Mouse (Mus musculus) stomach, embryonic 14.5 days (tissue): ENCODE measurements around the gene Tmed10. TPM values are rescaled to one million over a fixed set of nuclear protein-coding genes. Genes with fewer than 3 reads are reported as not detected.

Source experiments
- polyA plus RNA-seq: library from polyadenylated mRNA; unstranded; fragments of >200 nt; fragmentation: Nextera tagmentation; extraction: Ambion mirVana; gene quantifications from 2 replicates; pipeline ENCODE4 v1.2.1, GENCODE M21; 2014

Gene Tmed10
- polyA plus RNA-seq, 1 experiment from 2014 or later, result 386 TPM

Other genes with a start within 250 kb of the Tmed10 start
- gene Rps6kl1, start 223.6 kb downstream of the Tmed10 start, polyA plus RNA-seq, result 1.5 and 1.8 TPM in 2 replicates
- gene Pgf, start 197.1 kb downstream of the Tmed10 start, polyA plus RNA-seq, result 18.2 and 21.8 TPM in 2 replicates
- gene Eif2b2, start 155.4 kb downstream of the Tmed10 start, polyA plus RNA-seq, result 81.1 and 82.5 TPM in 2 replicates
- gene Mlh3, start 104.2 kb downstream of the Tmed10 start, polyA plus RNA-seq, result 9.0 and 9.8 TPM in 2 replicates
- 45.2 and 56.8 TPM in 2 replicates for gene Acyp1, start 86.4 kb downstream of the Tmed10 start, polyA plus RNA-seq
- 2.0 and 2.8 TPM in 2 replicates for gene Zc2hc1c, start 86.3 kb downstream of the Tmed10 start, polyA plus RNA-seq
- gene Nek9, start 35.5 kb downstream of the Tmed10 start, polyA plus RNA-seq, result 20.3 and 20.4 TPM in 2 replicates
- gene Fos, start 99.0 kb upstream of the Tmed10 start, polyA plus RNA-seq, result 8.6 and 9.1 TPM in 2 replicates
- 0.98 and 1.4 TPM in 2 replicates for gene Jdp2, start 224.2 kb upstream of the Tmed10 start, polyA plus RNA-seq